Mouse (Mus musculus): ENCODE measurements around the gene Rab1a. TPM values are rescaled to one million over a fixed set of nuclear protein-coding genes. Genes with fewer than 3 reads are reported as not detected.
"Not testable (repeated sequence)": the region's sequence is repeated elsewhere in the genome, so short reads cannot be mapped to it uniquely, and the experiment has no call there.

Gene Rab1a
- total RNA-seq, 1 experiment from 2014 or later, result 95.4 TPM

GRCm38 (mm10) chr11:20214779-20215178, 13.5 kb downstream of the Rab1a start:
- no peak; the same call in 1 of the 2 replicates for ATAC-seq (replicated peaks; ENCODE audit: low read depth, poor library complexity, severe bottlenecking)

DNA sequence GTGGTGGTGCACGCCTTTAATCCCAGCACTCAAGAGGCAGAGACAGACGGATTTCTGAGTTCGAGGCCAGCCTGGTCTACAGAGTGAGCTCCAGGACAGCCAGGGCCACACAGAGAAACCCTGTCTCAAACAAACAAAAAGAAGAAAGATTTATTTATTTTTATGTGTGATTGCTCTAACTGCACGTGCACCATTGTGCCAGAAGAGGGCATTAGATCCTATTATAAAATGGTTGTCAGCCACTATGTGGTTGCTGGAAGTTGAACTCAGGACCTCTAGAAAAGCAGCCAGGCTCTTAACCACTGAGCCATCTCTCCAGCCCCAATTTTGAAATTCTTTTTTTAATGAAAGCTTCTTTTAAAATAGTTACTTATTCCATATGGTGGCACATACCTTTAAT, 15.2 kb downstream of the Rab1a start:
- ATAC-seq (replicated peaks; ENCODE audit: low read depth, poor library complexity, severe bottlenecking), result no peak

DNA sequence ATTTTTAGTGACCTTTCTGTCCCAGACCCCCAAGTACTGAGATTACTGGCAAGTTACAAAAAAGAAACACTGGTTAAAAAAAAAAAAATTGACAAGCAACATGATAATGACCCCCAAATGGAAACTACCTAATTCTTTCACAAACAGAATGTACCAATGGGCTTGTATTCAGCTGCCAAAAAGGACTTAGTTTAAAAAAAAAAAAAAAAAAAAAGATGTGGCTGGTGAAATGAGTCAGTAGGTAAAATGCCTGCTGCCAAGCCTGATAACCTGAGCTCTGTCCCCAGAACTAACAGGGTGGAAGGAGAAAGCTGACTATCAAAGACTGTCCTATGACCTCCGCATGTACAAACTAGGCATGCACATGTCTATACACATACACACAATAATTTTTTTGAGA, 16.0 kb downstream of the Rab1a start:
- no peak for ATAC-seq (replicated peaks; ENCODE audit: low read depth, poor library complexity, severe bottlenecking)

GRCm38 (mm10) chr11:20221671-20222070, 20.4 kb downstream of the Rab1a start:
- ATAC-seq (replicated peaks; ENCODE audit: low read depth, poor library complexity, severe bottlenecking), result not testable (repeated sequence)

DNA sequence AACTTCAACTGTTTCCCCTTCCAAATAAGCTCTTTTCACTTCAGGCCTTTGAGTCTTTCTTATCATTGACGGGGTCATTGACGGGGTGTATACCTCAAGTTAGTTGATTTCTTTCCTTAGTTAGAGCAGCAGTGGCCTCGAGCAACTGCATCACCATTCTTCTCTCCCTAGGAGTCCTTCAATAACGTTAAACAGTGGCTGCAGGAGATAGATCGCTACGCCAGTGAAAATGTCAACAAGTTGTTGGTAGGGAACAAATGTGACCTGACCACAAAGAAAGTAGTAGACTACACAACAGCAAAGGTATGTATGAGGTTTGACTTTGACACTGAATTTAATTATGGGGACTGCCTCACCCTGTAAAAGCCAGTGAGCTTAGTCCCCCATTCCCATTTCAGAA, 23.0 kb downstream of the Rab1a start:
- ATAC-seq (replicated peaks; ENCODE audit: low read depth, poor library complexity, severe bottlenecking), result no peak

- no peak for ATAC-seq (replicated peaks; ENCODE audit: low read depth, poor library complexity, severe bottlenecking)
Observed at GRCm38 (mm10) chr11:20225938-20226337, 24.7 kb downstream of the Rab1a start.

DNA sequence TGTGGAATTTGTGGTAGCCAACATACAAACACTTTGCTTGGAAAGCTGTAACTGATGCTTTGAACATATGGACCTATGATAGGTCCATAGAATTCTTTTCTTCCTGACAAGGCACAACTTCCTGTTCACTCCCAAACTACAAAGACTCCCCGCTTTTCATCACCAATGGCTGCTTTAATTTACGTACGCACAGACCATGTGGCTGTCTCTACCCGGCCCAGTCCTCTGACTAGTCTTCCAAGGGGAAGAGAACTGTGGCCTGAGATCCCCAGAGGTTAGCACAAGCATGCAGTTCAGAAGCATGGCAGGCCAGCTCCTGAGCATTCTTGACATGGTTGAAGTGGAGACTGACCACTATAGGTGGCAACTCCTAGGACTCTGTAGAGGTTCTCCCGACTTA, 27.4 kb downstream of the Rab1a start:
- no peak for ATAC-seq (replicated peaks; ENCODE audit: low read depth, poor library complexity, severe bottlenecking)

DNA sequence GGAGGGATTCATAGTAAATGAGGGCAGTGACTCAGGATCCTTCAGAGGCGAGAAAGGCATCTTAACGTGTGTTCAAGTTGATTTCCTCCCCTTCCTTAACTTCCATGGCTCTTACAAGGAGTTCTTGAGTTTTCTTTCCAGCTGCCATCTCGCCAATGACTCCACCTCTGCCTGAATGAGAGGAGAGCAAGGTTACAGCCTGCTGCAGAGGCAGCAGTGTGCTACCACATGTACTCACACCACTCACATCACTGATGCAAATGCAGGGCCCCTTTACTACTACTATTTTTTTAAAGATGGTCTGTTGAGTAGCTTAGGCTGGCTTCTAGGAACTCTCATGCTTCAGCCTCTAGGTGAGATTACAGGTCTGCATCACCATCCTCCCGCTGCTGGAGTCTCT, 28.1 kb downstream of the Rab1a start:
- no peak for ATAC-seq (replicated peaks; ENCODE audit: low read depth, poor library complexity, severe bottlenecking)

DNA sequence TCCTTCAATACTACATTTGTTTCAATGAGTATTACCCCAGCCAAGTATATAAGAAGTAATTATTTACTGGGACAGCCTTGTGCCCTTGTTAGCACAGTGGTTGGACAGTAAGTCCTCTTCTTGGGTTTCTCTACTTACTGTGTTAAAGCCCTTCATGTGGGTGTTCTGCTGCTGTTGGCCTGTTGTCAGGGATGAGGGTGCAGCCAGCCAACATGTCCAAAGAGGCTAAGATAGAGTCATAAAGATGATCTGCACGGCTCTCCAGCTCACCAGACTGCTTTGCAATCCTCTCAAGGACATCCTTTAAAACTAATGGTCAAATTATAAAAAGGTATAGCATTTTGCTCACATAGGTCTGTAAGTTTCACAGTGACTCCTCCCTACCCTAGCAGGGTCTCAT, 29.1 kb downstream of the Rab1a start:
- no peak for ATAC-seq (replicated peaks; ENCODE audit: low read depth, poor library complexity, severe bottlenecking)

DNA sequence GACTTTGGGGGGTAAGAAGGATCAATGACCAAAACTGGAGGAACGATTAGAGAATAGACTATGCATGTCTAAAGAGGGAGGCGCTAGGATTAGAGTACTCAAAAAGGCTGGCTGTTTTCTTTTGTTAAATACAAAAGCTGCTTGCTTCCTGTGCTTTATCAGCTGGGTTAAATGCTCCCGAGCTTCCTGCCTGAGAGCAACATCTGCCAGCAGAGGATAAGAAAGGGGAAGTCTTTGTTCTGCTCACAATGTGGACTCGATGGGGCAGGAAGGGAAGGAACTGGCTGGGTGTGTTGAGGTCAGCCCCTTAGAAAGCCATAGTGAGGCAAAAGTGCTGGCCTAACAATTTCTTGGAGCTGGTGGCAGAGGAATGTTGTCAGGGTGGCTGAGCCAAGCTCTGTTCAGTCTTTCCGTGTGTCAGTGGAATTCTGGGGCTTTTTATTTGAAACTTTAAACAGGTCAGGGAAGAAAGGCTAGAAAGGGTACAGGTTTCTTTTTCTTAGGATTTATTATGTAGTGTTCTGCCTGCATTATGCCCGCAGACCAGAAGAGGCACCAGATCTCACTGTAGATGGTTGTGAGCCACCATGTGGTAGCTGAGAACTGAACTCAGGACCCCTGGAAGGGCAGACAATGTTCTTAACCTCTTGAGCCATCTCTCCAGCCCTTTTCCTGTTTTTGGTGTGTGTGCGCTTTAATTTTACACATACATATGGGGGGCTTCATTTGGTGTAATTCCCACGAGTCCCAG, 30.1 kb downstream of the Rab1a start:
- ATAC-seq (replicated peaks; ENCODE audit: low read depth, poor library complexity, severe bottlenecking), result peak; percentile 97

DNA sequence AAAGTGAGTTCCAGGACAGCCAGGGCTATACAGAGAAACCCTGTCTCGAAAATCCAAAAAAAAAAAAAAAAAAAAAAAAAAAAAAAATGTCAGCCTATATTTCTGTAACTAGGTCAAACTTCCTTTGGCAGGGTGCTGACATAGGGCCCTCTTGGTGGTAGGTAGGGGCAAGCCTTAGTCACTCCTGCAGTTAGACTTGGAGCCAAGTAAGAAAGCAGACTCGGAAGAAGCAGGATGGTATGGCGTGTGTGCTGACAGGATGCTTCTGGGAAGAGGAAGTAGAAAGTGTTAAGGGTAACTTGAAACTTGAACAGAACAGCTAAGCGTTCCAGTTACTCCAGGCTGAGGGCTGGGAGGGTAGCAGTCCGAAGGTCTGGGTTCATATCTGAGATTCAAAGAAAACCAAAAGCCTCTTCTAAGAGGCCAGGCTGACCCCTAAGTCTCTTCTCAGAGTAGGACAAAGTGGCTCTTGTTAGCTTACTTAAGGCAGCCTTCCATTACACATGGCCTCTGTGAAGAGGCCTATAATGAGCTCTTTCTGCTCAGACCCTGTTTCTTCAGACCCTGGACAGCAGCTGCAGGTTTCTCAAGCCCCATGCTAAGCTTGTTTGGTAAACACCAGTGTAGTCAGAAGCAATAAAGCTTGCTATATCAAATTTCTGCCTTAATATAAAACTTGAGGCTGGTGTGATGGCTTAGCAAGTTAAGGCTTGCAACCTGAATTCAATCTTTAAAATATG, 31.0 kb downstream of the Rab1a start:
- 0 out of 2 replicates have a peak, but pooled peaks have one; percentile 30 for ATAC-seq (replicated peaks; ENCODE audit: low read depth, poor library complexity, severe bottlenecking)

GRCm38 (mm10) chr11:20234233-20234632, 33.0 kb downstream of the Rab1a start:
- no peak for ATAC-seq (replicated peaks; ENCODE audit: low read depth, poor library complexity, severe bottlenecking)

DNA sequence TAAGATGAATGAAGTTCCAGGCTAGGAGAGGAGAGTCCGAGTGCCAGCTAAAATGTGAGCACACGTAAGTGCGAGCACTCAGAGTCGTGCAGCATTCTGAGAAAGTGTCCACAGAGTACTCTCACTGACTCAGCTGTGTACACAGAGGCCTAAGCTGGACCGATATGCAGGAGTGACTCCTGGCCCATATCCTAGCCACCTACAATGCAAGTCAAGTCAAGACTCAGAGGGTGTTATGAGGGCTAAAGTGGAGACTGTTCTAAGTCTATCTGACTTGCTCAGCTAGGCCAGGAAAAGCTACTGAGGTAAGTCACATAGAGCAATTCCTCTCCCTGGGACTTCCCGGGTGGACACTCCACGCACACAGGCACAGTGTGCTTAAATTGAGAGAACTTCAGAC, 35.8 kb downstream of the Rab1a start:
- no peak for ATAC-seq (replicated peaks; ENCODE audit: low read depth, poor library complexity, severe bottlenecking)

- no peak for ATAC-seq (replicated peaks; ENCODE audit: low read depth, poor library complexity, severe bottlenecking)
Observed at GRCm38 (mm10) chr11:20237976-20238375, 36.7 kb downstream of the Rab1a start.

GRCm38 (mm10) chr11:20239279-20239861, 38.1 kb downstream of the Rab1a start:
- ATAC-seq (replicated peaks; ENCODE audit: low read depth, poor library complexity, severe bottlenecking), result no peak

DNA sequence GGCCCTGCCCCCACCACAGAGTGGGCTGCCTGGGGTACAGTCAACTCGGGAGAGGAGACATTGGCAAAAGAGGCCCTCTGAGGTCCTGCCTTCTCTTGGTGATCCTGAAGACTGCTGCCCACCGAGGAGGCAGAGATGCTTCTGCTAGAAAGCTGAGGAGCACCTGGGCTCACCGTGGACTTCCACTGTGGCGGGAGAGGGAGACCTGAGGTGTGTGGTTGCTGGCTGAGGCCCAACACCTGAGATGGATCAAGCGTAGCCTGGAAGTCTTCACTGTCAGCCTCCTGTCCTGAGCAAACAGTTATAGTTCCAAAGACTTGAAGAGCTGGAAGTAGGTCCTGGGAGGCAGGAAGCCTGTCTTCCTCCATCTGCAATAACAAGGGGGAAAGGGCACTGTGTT, 39.1 kb downstream of the Rab1a start:
- ATAC-seq (replicated peaks; ENCODE audit: low read depth, poor library complexity, severe bottlenecking), result no peak

DNA sequence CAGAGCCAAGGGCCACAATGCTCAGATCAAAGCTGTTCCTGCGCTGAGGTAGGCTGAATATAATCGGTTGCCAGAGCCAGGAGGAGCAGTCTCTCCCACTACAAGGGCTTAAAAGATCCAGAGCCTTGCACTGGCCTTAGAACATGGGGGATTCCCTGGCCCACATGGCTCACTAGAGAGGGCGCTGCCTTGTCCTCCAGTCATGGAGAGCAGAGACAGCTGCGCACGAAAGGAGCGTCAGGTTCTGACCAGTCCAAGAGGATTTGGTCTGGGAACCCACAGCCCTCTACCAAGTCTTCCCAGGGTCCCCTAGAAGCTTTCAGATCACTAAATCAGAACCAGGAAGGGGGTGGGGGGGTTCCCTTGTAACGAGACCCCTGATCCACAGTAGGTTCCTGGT, 40.1 kb downstream of the Rab1a start:
- ATAC-seq (replicated peaks; ENCODE audit: low read depth, poor library complexity, severe bottlenecking), result no peak

DNA sequence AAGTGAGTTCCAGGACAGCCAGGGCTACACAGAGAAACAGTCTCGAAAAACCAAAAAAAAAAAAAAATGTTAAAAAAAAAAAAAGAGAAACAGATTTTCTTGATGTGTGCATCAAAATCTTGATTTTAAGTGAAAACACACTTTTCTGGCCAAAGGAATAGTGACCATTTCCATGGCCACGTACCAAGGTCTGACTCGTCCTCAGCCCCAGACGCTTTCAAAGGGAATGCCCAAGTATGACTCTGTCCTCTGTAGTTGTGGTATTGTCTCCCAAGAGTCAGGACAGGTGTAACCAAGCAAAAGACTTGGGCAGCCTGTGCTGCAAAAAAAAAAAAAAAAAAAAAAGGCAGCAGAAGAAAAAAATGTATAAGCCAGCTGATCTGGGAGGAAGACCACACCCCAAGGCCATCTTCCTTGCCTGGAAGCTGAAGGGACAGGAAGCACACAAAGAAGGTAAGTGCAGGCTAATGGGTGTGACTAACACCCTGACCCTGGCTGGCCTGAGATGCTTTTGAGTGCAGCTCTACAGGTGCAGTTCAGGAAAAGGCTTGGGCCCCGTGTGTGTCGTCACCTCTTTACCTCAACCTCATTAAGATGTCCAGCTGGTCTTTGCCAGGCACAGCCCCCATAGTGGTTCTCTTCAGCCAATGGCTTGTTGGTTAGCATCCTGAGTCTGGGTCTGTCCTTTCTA, 41.3 kb downstream of the Rab1a start:
- ATAC-seq (replicated peaks; ENCODE audit: low read depth, poor library complexity, severe bottlenecking), result no peak

DNA sequence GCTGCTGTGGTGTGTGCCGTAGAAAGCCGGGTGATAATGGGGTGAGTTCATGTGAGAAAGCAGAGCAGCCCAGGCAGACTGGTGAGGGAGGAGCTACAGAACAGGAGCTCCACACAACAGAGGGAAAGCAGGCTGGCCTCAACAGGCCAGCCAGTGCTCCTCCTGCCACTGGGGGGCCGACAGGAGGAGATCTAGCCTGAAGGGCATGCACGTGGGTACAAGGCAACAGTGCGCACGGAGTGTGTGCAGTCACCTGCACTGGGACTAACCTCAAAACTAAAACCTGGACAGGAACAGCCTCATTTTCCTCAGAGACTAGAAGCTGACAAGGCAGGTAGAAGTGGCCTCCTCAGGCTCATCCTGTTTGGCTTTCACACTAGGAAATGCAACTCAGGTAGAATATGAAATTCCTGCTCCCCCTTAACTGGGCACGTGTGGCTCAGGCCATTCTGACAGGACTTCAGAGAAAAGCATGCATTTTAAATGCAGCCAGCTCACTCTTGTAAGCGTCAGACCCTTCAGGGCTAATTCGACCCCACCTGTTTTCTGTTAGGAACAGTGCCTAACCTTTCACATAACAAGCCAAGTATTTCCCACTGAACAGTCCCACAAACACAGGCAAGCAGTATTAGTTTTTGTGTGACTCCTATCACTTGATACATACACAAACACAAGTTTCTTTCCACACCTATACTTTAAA, 42.1 kb downstream of the Rab1a start:
- peak; percentile 50 for ATAC-seq (replicated peaks; ENCODE audit: low read depth, poor library complexity, severe bottlenecking)

All from common myeloid progenitor, adult 5-6 weeks (primary cell).